Mouse (Mus musculus) midbrain, embryonic 13.5 days (tissue): ENCODE measurements around the gene Pdcd5. TPM values are rescaled to one million over a fixed set of nuclear protein-coding genes. Genes with fewer than 3 reads are reported as not detected.

Experiments used
- ATAC-seq: fragments of 200-750 bp; cut with Nextera tagmentation; 2 replicates; pipeline ENCODE4 v1.8.0; 2017; ENCODE audit warnings: mild to moderate bottlenecking, moderate TSS enrichment, moderate library complexity
- H3K27ac ChIP-seq: fragments of 300-500 bp; sonication (generic); 2 replicates; pipeline ENCODE4 v1.5.1; 2015; ENCODE audit warnings: inconsistent platforms, mild to moderate bottlenecking, moderate library complexity
- H3K27me3 ChIP-seq: fragments of 300-500 bp; sonication (generic); 2 replicates; pipeline ENCODE4 v1.6.1; 2015; ENCODE audit warnings: mild to moderate bottlenecking, inconsistent platforms
- H3K36me3 ChIP-seq: fragments of 300-500 bp; sonication (generic); 2 replicates; pipeline ENCODE4 v1.6.1; 2015; ENCODE audit warnings: mild to moderate bottlenecking, inconsistent platforms
- H3K4me1 ChIP-seq: fragments of 300-500 bp; sonication (generic); replicated peaks from 2 replicates; pipeline ENCODE4 v1.6.1; 2015; ENCODE audit warnings: inconsistent platforms
- H3K4me2 ChIP-seq: fragments of 300-500 bp; sonication (generic); replicated peaks from 2 replicates; pipeline ENCODE4 v1.6.1; 2015; ENCODE audit warnings: moderate library complexity, mild to moderate bottlenecking, inconsistent platforms
- H3K4me3 ChIP-seq: fragments of 300-500 bp; sonication (generic); replicated peaks from 2 replicates; pipeline ENCODE4 v1.5.1; 2015; ENCODE audit warnings: mild to moderate bottlenecking, inconsistent platforms
- H3K9ac ChIP-seq: fragments of 300-500 bp; sonication (generic); replicated peaks from 2 replicates; pipeline ENCODE4 v1.6.1; 2015; ENCODE audit warnings: mild to moderate bottlenecking, inconsistent platforms
- H3K9me3 ChIP-seq: fragments of 300-500 bp; sonication (generic); 2 replicates; pipeline ENCODE4 v1.6.1; 2016; ENCODE audit warnings: mild to moderate bottlenecking, inconsistent platforms
- WGBS: fragments of 180-500 bp; shearing (Covaris S2); methylation state at CpG from one replicate; pipeline ENCODE4 v1.1.7; 2015; 5-methylcytosine and 5-hydroxymethylcytosine counted together
- polyA plus RNA-seq: library from polyadenylated mRNA; unstranded; fragments of >200 nt; fragmentation: Nextera tagmentation; extraction: Ambion mirVana; gene quantifications from 2 replicates; pipeline ENCODE4 v1.2.1, GENCODE M21; 2015

Gene Pdcd5
- 232 and 248 TPM in 2 replicates for polyA plus RNA-seq

- peaks cover 12% of the 10 kb centered on the region for H3K4me1 ChIP-seq
- peaks cover 34% of the 10 kb centered on the region for H3K36me3 ChIP-seq
- H3K27ac ChIP-seq: peak within 1 kb of the TSS; percentile 75
- peak within 1 kb of the TSS; percentile 80 for H3K4me2 ChIP-seq
- H3K4me3 ChIP-seq: peak within 1 kb of the TSS; percentile 73
- ATAC-seq: peak; percentile 95
- H3K27me3 ChIP-seq: no peaks in the 10 kb centered on the region
- under 1% methylated on average over 64 of the region's 64 CpGs for WGBS
- H3K9me3 ChIP-seq: no peaks in the 10 kb centered on the region
- peak within 1 kb of the TSS; percentile 82 for H3K9ac ChIP-seq
Observed at GRCm38 (mm10) chr7:35647101-35647698, at the start of gene Pdcd5. Gene Pdcd5, minus strand, starts transcription at chr7:35647521.

- no peaks in the 10 kb centered on the region for H3K27me3 ChIP-seq
- H3K4me1 ChIP-seq: peaks cover 10% of the 10 kb centered on the region
- H3K36me3 ChIP-seq: peaks cover 52% of the 10 kb centered on the region
- no peak overlapping the region for H3K4me3 ChIP-seq
- no peak overlapping the region for H3K9ac ChIP-seq
- no peak overlapping the region for H3K27ac ChIP-seq
- H3K4me2 ChIP-seq: no peak overlapping the region
- ATAC-seq: no peak
- WGBS: 89% methylated on average over 12 of the region's 12 CpGs
- no peaks in the 10 kb centered on the region for H3K9me3 ChIP-seq
Observed at GRCm38 (mm10) chr7:35692641-35693040, 45.3 kb upstream of the Pdcd5 start.

GRCm38 (mm10) chr7:35692117-35692516 lies 44.8 kb upstream of the Pdcd5 start:
- WGBS: 73% methylated on average over 14 of the region's 14 CpGs
- H3K27ac ChIP-seq: no peak overlapping the region
- H3K4me2 ChIP-seq: no peak overlapping the region
- peaks cover 15% of the 10 kb centered on the region for H3K4me1 ChIP-seq
- peaks cover 52% of the 10 kb centered on the region for H3K36me3 ChIP-seq
- H3K27me3 ChIP-seq: no peaks in the 10 kb centered on the region
- H3K9me3 ChIP-seq: no peaks in the 10 kb centered on the region
- H3K4me3 ChIP-seq: no peak overlapping the region
- ATAC-seq: peak; percentile 64
- H3K9ac ChIP-seq: no peak overlapping the region

DNA sequence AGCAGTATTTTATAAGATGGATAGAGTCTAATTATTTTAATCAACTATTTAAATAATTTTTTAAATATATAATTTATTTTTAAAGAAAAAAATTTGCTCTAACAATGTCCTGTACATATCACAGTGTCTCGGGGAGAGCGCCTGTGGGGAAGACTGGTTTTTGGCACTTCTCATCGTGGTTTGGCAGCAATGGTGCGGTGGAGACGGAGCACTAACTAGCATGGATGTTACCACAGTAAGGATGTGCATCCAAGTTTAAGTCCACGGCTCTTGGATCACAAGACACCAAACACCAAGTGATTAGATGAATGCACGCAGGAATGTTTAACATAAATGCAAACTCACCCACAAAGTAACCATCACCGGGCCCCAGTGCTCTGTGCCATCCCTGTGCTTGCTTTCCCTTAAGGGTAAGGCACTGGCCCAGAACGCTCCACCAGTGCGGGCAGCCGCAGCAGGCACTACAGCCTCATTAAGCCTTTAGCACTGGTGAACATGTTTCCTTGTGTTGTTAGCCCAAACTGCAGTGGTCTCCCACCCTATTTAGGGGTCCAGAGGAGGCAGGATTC lies 41.5 kb upstream of the Pdcd5 start:
- 88% methylated on average over 11 of the region's 11 CpGs for WGBS
- H3K27me3 ChIP-seq: no peaks in the 10 kb centered on the region
- peaks cover 30% of the 10 kb centered on the region for H3K4me1 ChIP-seq
- peaks cover 33% of the 10 kb centered on the region for H3K36me3 ChIP-seq
- ATAC-seq: no peak
- H3K4me2 ChIP-seq: no peak overlapping the region
- no peak overlapping the region for H3K27ac ChIP-seq
- H3K4me3 ChIP-seq: no peak overlapping the region
- H3K9me3 ChIP-seq: no peaks in the 10 kb centered on the region
- H3K9ac ChIP-seq: no peak overlapping the region

DNA sequence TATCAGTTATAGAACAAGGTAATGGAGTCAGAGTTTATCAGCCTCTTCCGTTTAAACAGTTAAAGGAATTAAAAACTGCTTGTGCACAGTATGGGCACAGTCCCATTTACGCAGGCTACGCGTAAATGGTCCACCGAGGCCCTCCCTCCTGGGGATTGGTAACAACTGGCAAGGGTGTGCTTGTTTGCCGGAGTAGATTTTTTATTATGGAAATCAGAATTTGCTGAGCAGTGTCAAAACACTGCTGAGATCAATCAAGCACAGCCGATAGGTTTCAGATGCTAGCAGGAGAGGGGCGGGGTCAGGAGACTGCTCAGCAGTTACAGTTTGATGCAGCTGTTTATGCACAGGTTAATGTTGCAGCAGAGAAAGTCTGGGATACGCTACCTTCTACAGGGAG lies 41.0 kb upstream of the Pdcd5 start:
- Histone ChIP-seq H3K27ac (no peak overlapping the region), H3K4me3 (no peak overlapping the region), H3K9ac (no peak overlapping the region; the same call in 1 of the 2 replicates), H3K27me3 (no peaks in the 10 kb centered on the region), H3K9me3 (no peaks in the 10 kb centered on the region), H3K4me2 (no peak overlapping the region), H3K36me3 (peaks cover 33% of the 10 kb centered on the region), H3K4me1 (peaks cover 36% of the 10 kb centered on the region)
- no peak for ATAC-seq
- 45% methylated on average over 9 of the region's 9 CpGs for WGBS

GRCm38 (mm10) chr7:35687229-35687628 lies 39.9 kb upstream of the Pdcd5 start:
- no peak overlapping the region for H3K4me3 ChIP-seq
- H3K36me3 ChIP-seq: peaks cover 23% of the 10 kb centered on the region
- H3K9me3 ChIP-seq: no peaks in the 10 kb centered on the region
- 0 out of 2 replicates have a peak, but pooled peaks have one; percentile 21 for ATAC-seq
- no peak overlapping the region for H3K9ac ChIP-seq
- no peaks in the 10 kb centered on the region for H3K27me3 ChIP-seq
- no peak overlapping the region for H3K27ac ChIP-seq
- WGBS: 19% methylated on average over 10 of the region's 10 CpGs
- peaks cover 36% of the 10 kb centered on the region for H3K4me1 ChIP-seq
- peak overlapping the region; percentile 1 for H3K4me2 ChIP-seq

DNA sequence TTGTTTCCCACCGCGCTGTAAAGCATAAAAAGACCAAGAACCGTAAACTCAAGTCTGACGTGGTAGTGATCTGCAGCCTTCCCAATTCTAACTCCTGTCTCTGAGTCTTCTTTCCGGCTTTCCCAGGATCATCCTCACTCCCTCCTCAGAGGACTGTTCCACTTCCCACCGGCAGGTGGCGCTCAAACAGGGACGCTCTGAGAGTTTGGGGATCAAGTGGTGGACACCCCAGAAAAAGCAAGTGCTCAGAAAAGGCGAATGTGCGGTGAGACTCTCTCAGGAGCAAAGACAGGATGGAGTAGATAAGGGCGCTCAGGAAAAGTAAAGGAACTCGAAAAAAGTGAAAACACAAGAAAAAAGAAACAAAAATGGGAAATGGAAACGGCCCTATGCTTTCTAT lies 39.4 kb upstream of the Pdcd5 start:
- Histone ChIP-seq H3K4me3 (no peak overlapping the region), H3K27ac (no peak overlapping the region), H3K9ac (no peak overlapping the region), H3K27me3 (no peaks in the 10 kb centered on the region), H3K36me3 (peaks cover 19% of the 10 kb centered on the region), H3K4me2 (peak overlapping the region; percentile 1; the same call in 1 of the 2 replicates), H3K4me1 (peaks cover 34% of the 10 kb centered on the region), H3K9me3 (no peaks in the 10 kb centered on the region)
- 29% methylated on average over 13 of the region's 13 CpGs for WGBS
- ATAC-seq: no peak

DNA sequence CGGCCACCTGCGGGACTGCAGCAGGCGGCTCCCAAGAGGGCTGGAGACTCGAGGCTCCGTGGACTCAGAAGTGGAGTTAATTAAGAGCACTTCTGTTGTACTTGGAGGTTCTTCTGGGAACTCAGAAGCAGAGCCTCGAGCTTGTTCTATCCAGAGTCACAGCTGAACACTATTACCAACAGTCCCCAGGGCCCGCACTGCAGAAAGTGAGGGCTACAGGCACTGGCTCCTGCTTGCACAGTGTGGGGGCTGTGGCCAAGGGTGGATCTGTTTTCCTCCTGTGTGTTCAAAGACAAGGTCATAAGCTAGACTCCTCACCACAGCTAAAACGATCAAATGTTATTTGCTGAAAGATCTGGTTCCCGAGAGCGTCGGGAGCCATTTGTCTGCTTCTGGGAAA lies 38.9 kb upstream of the Pdcd5 start:
- no peak overlapping the region for H3K9ac ChIP-seq
- WGBS: 80% methylated on average over 11 of the region's 11 CpGs
- ATAC-seq: no peak
- H3K27me3 ChIP-seq: no peaks in the 10 kb centered on the region
- no peak overlapping the region for H3K4me3 ChIP-seq
- no peak overlapping the region for H3K4me2 ChIP-seq
- peaks cover 13% of the 10 kb centered on the region for H3K36me3 ChIP-seq
- no peaks in the 10 kb centered on the region for H3K9me3 ChIP-seq
- no peak overlapping the region for H3K27ac ChIP-seq
- peaks cover 34% of the 10 kb centered on the region for H3K4me1 ChIP-seq

DNA sequence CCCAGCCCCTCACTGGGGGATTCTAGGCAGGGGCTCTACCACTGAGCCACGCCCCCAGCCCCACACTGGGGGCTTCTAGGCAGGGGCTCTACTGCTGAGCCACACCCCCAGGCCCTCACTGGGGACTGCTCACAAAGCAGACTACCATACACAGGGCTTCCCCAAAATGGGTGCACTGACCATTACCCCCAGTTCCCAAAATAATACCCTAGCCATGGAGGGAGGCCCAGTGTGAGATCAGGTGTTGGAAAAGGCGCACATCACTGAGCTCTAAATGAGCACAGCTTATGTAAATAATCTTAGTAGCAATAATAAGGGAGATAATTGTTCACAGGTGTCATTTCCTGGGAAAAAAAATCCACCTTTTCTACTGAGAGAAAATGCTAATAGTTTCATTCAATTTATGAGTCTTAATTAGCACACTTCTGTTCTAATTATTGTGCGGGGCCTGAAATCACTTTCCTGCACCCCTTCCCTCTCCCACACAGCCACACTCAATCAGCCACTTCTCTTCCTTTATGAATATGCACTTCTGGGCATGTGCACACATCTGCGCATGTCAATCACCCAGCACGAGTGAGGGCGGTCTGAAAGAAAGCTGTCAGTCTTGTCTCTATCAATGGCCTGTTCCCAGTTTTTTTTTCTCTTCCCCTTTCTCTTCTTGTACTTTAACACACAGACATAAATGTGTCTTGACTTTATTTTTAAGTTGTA lies 36.2 kb upstream of the Pdcd5 start:
- H3K27ac ChIP-seq: peak overlapping the region; percentile 30; the same call in 1 of the 2 replicates
- H3K9me3 ChIP-seq: no peaks in the 10 kb centered on the region
- peak; percentile 67; the same call in 1 of the 2 replicates for ATAC-seq
- 46% methylated on average over 6 of the region's 6 CpGs for WGBS
- H3K36me3 ChIP-seq: no peaks in the 10 kb centered on the region
- H3K4me3 ChIP-seq: no peak overlapping the region
- peaks cover 34% of the 10 kb centered on the region for H3K4me1 ChIP-seq
- H3K4me2 ChIP-seq: peak overlapping the region; percentile 17; the same call in 1 of the 2 replicates
- H3K27me3 ChIP-seq: no peaks in the 10 kb centered on the region
- H3K9ac ChIP-seq: no peak overlapping the region

GRCm38 (mm10) chr7:35681559-35681958 lies 34.2 kb upstream of the Pdcd5 start:
- no peak for ATAC-seq
- H3K9ac ChIP-seq: no peak overlapping the region
- H3K36me3 ChIP-seq: no peaks in the 10 kb centered on the region
- no peak overlapping the region for H3K4me3 ChIP-seq
- no peak overlapping the region for H3K4me2 ChIP-seq
- H3K4me1 ChIP-seq: peaks cover 18% of the 10 kb centered on the region
- H3K9me3 ChIP-seq: no peaks in the 10 kb centered on the region
- no peaks in the 10 kb centered on the region for H3K27me3 ChIP-seq
- H3K27ac ChIP-seq: no peak overlapping the region
- 85% methylated on average over 3 of the region's 3 CpGs for WGBS

- no peak overlapping the region for H3K27ac ChIP-seq
- H3K9ac ChIP-seq: no peak overlapping the region
- ATAC-seq: no peak
- peaks cover 8% of the 10 kb centered on the region for H3K4me1 ChIP-seq
- no peak overlapping the region for H3K4me2 ChIP-seq
- H3K27me3 ChIP-seq: no peaks in the 10 kb centered on the region
- no peaks in the 10 kb centered on the region for H3K9me3 ChIP-seq
- H3K36me3 ChIP-seq: no peaks in the 10 kb centered on the region
- 76% methylated on average over 4 of the region's 4 CpGs for WGBS
- H3K4me3 ChIP-seq: no peak overlapping the region
Observed at GRCm38 (mm10) chr7:35678976-35679375, 31.7 kb upstream of the Pdcd5 start.
